Mouse (Mus musculus) layer of hippocampus, adult 9-11 months (tissue): Measurements from ENCODE around the gene Utp15.

Experiments
- DNase-seq: peaks from one replicate; pipeline ENCODE4 v3.0.0; 2022

Utp15 gene

DNA sequence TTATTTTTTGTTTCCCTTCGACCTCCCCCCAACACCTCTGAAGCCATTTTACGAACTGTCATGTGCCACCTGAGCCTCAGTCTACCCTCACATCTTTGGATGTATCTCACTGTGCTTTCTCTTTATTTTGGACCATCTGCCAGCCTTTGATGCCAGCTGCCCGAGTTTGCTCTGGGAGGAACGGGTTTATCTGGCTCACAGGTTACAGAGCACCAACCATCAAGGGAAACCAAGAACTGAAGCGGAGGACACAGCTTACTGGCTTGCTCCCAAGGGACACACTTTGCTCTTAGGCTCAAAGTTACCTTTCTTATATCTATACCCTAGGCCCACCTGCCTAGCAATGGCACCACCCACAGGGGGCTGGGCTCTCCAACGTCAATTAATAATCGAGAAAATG, 17.5 kb downstream of the Utp15 start:
- DNase-seq, result no peak

DNA sequence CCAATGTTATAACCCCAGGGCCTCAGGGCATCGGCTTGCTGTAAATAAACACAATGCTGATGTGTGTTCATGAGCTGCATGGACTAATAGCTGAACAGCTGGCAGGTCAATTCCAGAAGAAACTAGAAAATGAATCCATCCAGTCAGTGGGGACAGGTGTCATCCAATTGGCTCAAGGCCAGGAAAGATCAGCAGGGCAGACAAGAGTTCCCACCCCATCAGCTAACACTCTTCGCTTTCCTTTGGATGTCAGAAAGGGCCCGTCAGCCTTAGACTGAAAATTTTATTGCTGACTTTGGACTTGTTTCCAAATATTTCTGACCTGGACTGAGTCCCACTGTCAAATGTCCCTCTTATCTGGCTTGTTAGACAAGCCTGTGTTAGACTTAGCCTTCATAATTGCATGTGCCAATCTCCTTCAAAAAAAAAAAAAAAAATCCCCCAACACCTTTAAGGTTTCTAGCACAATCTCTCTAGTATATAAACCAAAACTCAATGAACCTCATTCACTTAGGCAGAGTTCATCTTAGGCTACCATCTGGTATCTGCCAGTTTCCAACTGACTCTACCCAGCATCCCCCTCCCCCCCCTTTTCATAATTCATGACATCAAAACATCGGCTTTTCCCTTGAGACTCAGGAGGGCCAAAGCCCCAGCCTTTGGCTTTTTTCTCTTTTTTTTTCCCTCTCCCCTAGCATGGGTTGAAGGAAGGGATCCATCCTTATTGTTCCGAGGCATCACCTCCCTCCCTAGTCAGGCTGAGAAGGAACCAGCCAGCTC, 18.1 kb downstream of the Utp15 start:
- no peak for DNase-seq

DNA sequence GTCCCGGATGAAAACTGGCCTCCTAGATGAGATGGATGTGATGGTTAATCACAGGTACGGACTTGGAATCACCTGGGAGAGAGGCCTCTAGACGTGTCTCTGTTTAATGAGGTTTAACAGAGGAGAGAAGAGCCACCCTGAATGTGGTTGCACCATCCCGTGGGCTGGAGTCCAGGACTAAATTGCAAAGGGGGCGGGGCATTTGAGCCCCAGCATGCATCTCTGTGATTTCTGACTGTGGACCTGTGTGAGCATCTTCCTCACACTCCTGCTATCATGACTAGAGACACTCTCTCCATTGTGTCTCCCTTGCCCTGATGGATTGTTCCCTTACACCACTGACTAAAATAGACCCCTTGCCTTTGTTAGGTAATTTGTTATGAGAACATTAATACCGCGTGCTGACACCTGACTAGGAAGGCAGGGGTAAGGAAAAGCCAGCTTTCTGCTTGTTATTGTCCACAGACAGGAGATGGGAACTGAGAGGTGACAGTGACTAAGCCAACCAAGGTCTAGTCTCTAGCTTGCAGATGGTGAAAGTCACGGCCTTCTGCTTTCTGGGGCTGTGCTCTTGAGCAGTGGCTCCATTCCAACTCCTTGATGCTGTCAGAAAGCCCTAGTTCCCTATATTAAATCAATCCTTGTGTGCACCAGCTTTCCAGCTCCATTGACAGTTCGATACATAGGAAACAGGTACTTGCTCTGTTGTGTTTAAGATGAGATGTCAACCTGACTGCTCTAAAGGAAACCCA, 21.1 kb downstream of the Utp15 start:
- DNase-seq, result no peak

DNA sequence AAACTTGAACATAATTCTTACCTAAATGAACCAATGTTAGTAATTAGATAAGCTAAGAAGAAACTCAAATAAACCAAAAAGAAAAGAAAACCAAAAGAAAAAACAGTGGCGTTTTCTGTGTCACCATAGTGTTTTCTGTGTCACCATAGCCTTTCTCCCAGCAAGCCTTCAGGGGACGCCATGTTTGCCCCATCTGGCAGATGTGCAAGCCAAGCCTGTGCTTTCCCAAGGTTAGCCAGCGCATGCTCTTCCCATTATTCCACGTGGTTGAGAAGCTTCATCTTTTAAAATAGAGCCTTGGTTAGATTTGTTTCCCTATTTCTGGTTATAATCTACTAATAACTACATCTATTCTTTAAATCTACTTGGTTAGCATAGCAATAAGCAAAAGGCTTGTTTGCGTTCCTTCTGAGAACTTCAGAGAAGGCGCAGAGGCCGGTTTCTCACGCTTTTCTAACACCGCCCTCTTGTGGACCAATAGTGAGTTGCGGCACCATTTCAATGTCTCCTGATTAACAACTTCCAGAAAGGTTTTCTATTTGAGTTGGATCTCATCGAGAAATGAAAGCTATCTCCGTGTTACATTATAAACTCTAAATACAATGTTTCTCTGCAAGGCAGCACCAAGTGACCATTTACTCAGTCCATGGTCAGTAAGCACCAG, 22.7 kb downstream of the Utp15 start:
- peak; percentile 40 for DNase-seq

DNA sequence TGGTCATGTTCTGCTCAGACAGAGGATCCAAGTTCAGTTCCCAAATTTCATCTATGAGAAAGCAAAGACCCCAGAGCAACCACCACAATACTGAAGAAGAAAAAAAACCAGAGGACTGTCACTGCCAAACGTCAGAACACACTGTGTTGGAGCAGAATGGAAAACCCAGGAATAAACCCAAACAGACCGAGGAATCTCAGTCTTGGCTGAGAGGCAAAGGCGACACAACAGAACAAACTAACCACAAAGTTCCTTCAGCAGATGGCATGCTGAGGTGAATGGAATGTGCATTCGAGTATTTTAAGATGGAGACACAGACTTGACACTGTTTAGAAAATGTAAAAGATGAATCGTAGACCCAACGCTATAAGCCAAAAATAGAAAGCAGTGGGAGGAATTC, 27.4 kb downstream of the Utp15 start:
- DNase-seq, result peak; percentile 38

DNA sequence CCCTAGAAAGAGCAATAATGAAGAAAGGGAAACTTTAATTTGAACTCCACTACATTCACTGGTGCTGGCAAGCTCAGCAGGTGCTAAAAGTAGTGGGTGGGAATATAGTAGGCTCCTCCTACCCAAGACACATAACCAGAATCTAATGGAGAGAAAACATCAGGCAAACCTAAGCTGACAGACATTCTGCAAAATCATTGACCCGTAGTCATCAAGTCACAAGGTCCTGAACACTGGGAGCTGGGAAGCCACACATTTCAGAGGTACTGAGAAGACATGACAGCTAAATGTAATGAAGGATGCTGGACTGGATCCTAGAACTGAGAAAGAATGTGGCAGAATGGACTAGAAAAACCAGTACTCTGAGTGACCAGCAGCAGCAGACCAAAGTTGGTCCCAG, 32.3 kb downstream of the Utp15 start:
- no peak for DNase-seq

DNA sequence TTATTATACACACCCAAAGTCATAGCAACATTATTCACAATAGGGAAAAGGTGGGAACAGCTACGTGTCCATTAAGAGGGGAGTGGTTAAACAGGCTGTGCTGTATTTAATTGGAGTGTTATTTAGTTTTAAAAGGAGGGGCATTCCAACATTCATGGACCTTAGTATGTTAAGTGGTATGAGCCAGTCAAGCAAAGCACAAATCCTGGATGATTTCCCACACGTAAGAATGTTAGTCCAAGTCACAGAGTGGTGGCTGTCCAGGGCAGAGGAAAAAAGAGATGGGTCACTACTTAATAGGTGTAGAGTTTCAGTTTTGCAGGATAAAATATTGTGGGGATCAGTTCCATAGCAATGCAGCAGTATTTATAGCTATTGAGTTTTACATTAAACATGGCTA, 36.6 kb downstream of the Utp15 start:
- DNase-seq, result no peak

DNA sequence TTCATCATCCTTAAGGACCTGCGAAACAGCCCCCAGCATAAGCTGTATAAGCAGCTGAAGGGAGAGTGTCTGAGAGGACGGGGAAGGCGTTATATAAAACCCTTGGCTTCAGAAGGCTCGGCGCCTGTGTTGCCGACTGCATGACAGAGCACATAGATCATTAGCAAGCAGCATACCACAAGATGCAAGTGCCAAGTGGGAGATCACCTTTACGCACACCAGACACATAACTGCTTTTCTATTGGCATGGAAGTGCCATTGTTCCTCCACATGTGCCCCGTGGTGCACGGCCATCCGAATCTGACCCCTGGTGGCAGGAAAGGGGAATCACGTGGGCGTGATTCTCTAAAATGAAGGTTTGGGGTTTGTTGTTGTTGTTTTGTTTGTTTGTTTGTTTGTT, 40.0 kb downstream of the Utp15 start:
- no peak for DNase-seq

DNA sequence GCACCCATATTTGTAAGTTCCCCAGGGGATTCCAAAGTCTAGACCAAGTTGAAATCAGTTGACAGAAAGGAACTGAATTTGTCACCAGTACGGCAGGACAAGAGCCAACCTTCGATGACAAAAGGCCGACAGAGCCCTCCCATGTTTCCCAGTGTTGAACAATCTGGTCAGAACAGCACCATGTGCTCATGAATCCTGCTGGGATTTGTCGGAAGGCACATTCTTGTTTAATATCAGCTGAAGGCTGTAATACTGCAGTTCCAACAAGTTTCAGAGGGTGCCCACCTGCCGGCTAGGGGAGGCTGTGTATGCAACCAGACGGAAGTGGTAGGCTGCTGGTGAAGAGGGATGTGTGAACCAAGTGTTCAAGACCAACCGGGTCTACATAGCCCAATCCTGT, 52.7 kb downstream of the Utp15 start:
- no peak for DNase-seq

DNA sequence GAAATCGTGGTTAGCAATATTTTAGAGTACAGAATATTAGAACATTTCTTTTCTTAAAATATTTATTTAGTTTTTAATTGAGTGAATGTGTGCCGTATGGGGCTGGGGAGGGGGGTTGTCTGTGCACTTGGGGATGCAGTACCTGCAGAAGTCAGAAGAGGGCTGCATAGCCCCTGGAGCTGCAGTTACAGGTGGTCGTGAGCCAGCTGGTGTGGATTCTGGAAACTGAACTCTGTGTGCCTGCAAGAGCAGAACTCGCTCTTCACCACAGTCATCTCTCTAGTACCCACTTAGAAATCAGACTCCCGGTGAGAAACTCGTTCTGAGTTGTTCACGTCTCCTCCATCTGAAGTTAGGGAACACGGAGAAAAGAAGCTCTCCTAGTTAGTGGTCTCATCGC, 54.0 kb downstream of the Utp15 start:
- peak; percentile 30 for DNase-seq

DNA sequence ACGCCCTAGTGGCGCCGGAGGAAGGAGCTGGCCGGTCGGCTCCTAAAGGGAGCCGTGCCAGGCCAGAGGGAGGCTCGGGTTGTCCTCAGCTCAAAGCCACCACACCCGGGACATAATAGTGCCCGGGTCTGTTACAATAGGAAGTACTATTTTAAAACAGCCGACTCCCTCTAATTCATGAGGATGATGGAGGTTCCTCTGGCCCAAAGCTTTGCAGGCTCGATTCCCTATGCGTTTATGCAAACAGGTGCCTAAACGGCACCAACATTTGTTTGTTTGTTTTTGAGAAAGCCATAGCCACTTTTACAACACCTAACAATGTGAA, 56.3 kb downstream of the Utp15 start:
- DNase-seq, result no peak

DNA sequence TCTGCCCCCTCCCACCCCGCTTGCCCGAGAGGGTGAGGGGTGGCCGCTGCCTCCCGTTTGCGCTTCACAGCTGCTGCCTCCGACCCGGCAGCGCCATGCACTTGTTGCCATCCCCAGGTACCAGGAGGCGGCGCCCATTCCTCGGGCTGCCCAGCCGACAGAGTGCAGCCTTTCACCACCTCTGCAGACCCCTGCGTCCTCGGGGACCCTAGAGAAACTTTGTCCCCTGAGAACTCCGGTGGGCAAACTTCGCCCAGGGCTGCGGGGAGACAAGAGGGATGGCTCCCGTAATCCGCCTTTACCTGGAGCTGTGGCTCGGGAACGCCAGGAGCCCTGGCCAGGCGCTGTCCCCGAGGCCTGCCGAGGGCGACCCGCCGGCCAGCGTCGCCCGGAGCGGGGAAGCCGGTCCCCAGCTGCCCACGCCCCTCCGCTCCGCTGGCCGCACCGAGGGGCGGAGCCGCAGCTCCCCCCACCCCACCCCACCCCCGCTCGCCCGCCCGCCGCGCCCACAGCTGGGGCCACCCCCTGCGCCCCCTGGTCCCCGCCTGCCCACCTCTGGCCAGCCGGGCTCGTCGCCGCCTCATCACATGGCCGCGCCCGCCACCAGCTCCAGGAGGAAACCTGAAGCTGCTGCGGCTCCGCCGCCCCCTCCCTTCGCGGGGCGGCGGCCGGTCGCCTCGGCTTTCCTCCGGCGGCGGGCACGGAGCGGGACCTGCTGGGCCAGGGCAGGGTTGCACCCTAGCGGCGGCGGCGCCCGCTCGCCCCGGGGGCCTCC, 56.9 kb downstream of the Utp15 start, which contains the start of gene Arhgef28:
Gene Arhgef28 (minus strand): TSS at position 669 of the 775 bp plus-strand sequence.
- peak; percentile 55 for DNase-seq

DNA sequence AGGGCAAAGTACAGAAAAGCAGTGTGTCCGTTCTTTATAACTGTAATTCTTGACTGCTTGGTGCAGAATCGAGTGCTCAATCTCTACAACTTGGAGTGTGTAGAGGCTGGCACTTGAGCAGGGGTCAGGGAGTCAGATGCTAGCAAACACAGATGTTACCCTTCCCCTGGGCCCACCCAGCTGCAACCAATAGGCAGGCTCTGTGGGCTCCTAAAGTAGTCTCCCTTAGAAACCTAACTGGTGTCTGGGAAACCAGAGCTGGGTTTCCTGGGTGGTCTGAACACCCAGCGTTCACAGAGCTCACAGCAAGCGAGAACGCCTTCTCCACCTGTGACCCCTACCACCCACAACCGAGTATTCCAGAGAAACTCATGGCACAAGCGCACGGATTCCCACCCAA, 57.7 kb downstream of the Utp15 start:
- DNase-seq, result no peak

DNA sequence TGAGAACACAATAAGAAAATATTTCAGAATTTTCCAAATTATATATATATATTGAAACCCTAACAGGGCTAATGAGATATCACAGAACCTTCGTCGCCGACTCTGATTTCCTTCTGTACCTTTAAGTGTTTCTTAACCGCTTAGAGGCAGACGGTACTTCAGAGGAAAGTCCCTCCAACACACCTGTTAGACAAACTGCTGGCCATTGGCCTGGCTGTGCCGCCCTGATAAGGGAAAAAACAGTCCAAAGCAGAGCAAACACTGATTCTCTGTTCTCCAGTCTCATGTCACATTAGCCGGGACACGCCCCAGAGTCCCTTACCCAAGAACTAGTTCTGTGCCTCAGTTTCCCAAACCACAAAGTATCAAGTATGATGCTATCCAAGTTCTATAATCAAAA, 58.5 kb downstream of the Utp15 start:
- no peak for DNase-seq

DNA sequence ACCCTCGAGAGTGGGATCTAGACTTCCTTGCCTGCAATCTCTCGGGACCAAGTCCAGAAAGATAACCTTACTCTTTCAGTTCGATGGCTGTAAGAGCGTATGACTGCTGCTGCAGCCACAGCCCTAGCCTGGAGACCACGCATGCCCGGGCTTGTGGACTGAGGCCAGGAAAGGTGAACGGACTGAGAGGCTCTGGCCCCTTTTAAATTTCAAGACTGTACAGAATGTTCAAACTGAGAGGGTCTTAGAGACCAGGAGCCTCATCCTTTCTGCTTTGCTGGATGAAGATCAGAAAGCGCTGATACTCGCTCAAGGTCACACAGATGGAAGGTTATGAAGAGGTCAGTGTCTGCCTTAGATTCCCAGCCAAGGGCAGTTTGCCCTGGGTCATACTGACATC, 61.4 kb downstream of the Utp15 start:
- DNase-seq, result no peak
